Mouse (Mus musculus) lung, postnatal 4 days (tissue): ENCODE data around the gene Surf1.
A peak's percentile ranks its signal among the peaks of the same experiment; 100 is the strongest.

Source experiments
- DNase-seq, 2 experiments: peaks; one replicate each; pipeline ENCODE4 v3.0.0; 2021

Gene Surf1

GRCm38 (mm10) chr2:26915927-26916728 is at the start of gene Surf1, which contains the start of gene Surf2:
Gene Surf1 (minus strand): TSS chr2:26916530.
Gene Surf2 (plus strand): TSS chr2:26916367.
- DNase-seq: peak; percentile 86 to 88

DNA sequence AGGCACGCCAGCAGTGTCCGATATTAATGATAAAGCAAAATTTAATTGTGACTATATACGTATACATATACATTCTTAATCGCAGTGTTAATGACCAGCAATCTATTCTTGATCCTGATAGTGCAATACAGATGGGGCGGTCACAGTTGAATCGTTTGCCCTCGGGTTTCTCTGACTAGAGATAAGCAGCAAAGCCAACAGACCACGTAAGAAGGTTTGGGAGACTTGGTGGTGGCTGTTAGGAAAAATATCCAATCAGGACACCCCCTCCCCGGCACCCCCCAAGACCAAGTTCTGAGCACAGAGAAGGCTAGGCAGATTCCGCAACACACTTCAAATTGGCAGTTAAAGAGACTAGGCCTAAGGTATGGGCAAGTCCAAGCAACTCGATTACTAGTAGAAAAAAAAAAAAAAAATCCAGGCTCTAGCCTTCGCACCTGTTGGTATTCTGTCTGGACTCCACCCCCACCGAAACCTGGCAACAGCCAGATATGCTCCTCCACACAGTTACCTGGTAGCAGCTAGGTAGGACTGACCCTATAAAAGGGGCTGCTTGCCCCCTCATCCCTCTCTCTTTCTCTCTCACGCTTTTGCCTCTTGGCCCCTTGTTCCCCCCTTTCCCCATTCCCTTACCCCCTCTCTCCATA is 48.5 kb upstream of the Surf1 start:
- DNase-seq: no peak

DNA sequence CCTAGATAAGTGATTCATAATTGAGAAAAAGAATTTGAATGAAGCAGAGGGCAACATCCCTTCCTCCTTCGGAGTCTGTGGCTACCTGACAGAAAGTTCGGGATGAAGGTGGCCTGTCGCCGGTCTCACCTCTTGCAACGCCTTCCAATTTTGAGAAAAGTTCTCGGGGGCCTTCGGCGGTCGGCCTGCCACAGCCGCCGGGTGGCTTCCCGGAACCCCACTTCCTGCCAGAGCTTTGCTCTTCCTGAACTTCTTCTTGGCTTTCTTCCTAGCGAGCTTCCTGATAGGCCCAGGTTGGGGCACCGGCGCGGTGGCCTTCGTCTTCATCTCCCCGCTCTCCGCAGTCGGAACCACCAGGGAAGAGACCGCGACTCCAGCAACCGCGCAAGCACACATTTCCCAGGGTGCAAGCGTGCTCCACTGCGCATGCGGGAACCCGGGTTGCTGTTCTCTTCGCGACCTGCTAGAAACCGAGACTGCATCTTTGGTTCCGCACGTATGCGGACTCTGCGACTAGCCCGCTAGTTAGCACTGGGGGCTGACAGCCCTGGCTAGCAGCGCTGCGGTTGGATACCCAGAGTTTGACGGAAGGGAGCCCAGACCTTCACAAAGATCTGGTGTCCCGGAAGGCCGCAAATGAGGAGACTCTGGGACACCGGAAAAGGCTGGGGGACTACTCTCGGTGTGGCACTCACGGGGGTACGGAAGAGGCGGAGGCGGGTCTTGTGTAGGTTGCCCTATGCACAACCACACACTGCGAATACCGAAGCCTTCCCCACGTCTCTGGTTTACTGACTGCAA is 47.8 kb upstream of the Surf1 start, which contains the start of gene Rexo4:
Rexo4 (minus strand) TSS at position 464 of the 801 bp plus-strand sequence.
- DNase-seq: peak; percentile 94 to 96

DNA sequence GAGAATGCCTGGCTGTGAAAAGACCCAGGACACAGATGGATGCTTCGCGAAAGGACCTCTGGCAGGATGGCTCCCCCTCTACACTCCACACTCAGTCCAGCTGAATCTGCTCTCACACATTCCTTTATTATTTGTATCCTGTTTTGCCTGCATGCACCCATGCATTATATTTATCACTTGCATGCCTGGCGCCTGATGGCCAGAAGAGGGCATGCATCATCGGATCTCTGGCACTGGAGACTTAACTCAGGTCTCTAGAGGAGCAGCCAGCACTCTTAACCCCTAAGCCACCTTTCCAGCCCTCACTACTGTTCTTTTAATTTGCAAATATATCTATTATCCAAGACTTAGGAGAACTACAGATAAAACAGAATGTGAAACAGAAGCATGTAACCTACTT is 44.4 kb upstream of the Surf1 start:
- no peak for DNase-seq

- no peak for DNase-seq
Observed at GRCm38 (mm10) chr2:26957488-26957859, 41.1 kb upstream of the Surf1 start.

DNA sequence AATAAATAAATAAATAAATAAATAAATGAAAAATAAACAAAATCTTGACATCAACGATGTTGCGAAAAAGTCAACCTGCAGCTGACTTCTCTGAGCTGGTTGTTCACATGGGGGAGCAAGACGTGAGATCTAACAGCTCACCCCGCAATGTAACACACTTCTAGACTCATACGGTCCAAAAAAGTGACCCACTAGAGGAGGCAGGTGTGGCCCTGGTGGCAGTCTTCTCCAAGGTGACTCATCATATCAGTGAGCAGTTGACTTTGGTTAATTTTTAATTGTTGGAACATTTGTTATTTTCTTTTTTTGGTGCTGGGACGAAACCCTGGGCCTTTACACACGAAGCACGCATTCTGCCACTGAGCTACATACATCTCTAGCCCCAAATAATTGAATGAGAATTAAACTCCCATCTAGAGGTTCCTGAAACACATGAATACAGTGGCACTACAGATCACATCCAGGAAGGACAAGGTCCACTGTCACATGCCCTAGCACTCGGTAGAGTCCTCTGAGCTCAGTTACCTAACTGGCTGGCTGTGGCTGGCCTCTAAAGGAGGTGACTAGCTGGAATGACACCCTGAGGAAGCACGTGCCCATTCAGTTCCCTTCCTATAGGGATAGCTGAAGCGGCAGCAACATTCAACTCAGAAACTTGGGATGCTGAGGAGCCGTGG is 40.6 kb upstream of the Surf1 start:
- DNase-seq: no peak

DNA sequence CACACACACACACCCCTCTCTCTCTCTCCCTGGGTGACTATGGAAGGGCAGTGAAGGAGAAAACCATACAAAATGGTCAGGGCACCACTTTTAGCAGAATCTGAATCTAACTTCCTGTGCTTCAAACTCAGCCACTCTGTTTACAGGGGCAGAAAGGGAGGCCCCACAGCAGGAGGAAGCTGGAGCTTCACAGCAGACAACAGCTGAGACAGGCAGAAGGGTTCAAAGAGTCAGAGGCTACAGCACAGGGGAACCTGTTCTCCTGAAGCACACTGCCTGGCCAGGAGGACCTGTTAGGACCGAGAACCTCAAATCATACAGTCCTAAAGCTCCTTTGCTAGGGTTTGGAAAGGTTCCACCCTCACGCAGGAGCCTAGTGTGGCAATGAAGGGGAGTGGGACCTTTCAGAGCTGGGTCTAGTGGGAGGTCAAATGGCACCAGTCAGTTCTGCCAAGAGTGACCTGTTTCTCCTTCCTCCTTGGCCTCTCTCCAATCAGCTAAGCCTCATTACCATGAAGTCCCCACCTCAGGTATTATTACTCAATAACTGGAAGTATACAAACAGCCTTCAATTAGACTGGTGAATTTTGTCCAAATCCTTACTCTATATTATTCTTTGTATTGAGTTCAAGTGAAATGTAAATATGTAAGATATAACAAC is 38.5 kb upstream of the Surf1 start:
- DNase-seq: no peak

- no peak for DNase-seq
Observed at GRCm38 (mm10) chr2:26952866-26953265, 36.5 kb upstream of the Surf1 start.

DNA sequence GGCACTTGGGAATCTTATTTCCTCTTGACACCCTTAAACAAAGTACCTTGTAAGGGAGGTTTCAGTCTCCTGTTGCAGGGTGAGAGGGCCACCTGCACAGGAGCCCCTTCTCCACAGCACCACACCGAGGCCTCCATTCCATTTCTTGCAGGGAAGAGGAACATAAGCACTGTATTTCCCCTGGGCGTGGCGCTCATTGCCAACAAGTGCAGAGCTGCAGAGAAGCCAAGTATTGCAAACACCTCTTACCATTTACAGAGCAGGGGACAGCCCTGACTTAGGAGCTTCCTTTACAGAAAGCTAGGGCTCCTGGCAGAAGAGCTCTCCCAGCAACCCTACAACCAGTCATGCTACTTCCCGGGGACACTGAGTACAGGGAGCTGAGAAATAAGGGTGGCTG is 35.9 kb upstream of the Surf1 start:
- DNase-seq: peak in 1 of 2 experiments; percentile 27

- no peak for DNase-seq
Observed at GRCm38 (mm10) chr2:26951346-26951905, 35.1 kb upstream of the Surf1 start.

GRCm38 (mm10) chr2:26950411-26950810 is 34.1 kb upstream of the Surf1 start:
- no peak for DNase-seq

GRCm38 (mm10) chr2:26943253-26943652 is 26.9 kb upstream of the Surf1 start:
- DNase-seq: no peak

DNA sequence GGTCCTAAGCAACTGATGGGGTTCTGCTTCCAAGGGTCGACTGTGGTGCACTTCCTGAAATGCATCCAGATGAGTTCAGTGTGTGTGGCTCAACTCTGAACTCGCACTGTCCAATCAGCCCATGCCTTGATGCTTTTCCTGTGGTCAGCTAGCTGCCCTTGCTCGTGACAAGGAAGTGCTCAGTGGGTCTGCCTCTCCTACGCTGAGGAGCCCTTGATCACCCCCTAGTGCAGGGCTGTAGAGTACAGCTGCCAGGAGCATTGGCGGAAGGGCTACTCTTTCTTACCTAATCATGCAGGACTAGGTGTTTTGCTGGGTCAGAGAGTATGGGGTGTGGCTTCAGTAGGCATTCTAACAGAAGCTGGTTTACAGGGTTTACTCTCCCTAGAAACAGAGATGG is 25.2 kb upstream of the Surf1 start:
- DNase-seq: peak; percentile 65 to 67

- no peak for DNase-seq
Observed at GRCm38 (mm10) chr2:26936425-26936824, 20.1 kb upstream of the Surf1 start.

GRCm38 (mm10) chr2:26935286-26935685 is 19.0 kb upstream of the Surf1 start:
- DNase-seq: no peak

DNA sequence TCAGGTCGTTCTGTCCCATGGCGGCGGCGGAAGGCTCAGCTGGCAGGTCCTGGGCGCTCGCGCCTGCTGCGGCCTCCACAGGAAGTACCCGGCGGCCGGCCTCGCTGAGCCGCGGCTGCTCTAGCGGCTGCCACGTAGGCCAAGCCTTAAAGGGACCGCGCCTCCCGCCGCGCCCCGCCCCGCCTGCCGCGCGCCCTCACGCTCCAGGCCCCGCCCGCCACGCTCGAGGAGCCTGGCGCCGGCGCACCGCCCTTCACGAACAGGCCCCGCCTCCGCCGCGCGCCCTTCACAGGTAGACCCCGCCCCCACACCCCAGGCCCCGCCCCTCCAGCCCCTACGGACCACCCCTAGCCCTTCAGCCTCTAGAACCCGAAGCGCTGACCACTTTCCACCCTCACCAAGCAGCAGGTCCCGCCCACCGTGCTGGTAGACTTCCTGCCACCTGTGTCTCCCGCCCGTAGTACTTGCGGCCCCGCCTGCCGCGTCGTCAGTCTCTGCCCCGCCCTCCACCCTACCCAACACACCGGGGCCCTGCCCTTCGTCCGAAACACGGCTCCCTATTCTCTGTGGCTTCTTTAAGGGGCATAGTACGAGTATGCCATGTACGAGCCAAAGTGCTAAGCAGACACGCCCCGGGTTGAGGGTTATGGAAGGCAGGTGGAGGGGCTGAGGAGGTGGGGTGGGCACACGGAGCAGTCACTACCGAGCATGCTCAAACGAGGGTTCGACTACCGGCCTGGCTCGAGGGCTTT is 17.1 kb upstream of the Surf1 start, which contains the start of the genes Surf4 and Stkld1:
Surf4 (minus strand) TSS at position 625 of the 752 bp plus-strand sequence.
Stkld1 (plus strand) TSS at position 744 of the 752 bp plus-strand sequence.
- peak; percentile 95 to 98 for DNase-seq

DNA sequence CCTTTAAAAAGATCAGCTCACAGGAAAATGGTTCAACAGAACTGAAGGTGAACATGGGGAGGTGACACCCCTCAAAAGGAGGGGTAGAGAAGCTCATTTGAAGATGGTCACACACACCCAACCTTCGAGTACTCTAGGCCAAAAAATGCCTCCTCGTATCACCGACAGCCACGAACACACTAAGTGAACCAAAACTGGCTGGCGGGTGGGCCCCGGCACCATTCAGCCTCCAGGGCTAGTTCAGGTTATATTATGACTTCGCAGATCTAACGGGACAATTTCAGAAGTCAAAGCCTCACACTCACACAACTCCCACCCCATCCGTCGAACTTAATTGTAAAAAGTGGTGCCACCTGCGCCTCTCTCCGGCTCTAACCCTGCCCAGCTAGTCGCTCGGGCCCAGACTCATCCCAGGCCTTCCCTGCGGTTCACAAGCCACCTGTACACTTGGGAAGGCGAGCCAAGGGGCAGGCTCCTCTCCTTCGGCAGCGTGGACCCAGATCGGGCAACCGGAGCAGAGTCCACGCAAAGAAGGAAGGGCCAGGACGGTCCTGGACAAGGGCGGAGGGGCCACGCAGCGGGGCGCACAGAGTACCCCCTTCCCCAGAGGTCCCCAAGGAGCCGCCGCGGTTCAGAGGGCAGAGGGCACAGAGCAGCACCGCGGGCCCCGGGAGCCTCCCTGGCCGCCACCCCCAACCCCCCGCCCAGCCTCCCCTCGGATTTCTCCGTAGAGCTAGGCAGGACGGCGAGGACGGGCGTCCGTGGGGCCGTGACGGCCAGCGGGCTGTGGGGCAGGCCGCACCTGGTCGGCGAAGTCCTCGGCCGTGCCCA is 16.4 kb upstream of the Surf1 start:
- DNase-seq: no peak

- peak in 1 of 2 experiments; percentile 81 for DNase-seq
Observed at GRCm38 (mm10) chr2:26930390-26930789, 14.1 kb upstream of the Surf1 start.

DNA sequence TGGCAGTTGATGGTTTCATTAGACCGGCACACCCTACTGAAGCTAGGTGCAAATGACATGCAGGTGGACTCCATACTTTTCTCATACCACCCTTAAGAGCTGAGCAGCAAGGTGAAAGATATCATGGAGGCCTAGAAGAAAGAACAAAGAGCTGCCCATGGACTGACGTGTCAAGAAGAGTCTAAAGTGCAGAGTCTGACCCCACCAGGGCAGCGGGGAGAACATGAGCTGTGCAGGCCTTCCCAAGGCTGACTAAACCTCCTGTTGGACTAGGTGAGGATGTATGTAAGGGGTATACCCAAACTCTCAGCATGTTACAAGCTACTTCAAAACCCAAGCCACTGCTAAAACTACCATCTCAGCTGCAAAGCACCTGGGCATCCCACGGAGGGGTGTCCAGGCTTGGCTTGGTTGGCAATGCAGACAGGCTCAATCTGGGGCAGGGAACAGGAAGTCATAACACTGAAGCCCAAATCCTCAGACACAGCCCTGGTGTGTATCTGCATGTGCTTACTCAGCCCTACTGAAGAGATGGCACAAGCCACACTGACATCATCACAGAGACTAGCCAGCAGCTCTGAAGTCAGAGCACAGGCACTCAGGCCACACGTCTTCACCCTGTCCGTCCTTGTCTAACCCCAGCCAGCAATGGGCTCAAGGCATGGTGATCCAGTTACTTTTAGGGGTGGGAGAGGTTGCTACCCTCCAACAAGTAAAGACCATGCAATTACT is 11.6 kb upstream of the Surf1 start:
- no peak for DNase-seq
